Mouse (Mus musculus) heart, postnatal 4 days (tissue): ENCODE results near the gene Rnf123. TPM values are rescaled to one million over a fixed set of nuclear protein-coding genes. Genes with fewer than 3 reads are reported as not detected.
A peak's percentile ranks its signal among the peaks of the same experiment; 100 is the strongest.

Experiments used
- DNase-seq: peaks from one replicate; pipeline ENCODE4 v3.0.0; 2021
- total RNA-seq, 2 experiments: library from RNA; stranded (reverse); gene quantifications; 2 replicates each; pipeline ENCODE4 v1.2.3; 2021

The Rnf123 gene
- total RNA-seq, 2 experiments from 2014 or later, result 62.6 to 63.4 TPM

DNA sequence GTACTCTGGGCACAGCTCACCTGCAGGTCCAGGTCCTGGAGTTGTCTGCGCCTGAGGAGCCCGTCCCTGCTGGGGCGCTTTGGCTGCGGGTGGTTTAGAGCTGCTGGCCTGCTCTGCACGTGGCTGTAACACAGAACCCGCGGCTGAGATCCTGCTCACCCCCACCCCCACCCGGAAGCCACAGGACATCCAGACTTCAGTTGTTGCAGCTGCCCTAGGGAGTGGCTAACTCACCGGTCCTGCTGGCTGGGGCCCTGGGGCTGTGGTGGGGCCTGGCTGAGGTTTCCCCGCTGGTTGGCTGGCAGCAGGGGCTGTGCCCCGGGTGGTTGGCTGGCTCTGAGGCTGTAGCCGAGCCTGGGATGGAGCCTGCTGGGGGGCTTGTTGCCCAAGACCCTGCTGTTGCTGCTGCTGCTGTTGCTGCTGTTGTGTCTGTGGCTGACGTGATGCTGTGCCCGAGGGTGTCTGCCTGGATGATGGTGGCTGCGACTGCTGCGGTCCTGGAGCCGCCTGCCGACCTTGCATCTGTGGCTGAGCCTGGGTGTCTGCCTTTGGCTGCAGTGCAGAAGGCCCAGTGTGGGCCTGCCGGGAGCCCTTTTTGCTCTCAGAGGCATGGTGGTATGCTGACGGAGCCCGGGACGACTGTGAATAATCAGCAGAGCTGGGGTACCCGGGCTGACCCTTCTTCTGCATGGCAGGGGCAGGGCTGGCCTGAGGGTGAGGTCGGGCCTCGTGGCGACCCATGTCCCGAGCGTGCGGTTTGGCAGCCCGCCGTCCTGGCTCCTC is 21.8 kb upstream of the Rnf123 start:
- DNase-seq, result no peak

DNA sequence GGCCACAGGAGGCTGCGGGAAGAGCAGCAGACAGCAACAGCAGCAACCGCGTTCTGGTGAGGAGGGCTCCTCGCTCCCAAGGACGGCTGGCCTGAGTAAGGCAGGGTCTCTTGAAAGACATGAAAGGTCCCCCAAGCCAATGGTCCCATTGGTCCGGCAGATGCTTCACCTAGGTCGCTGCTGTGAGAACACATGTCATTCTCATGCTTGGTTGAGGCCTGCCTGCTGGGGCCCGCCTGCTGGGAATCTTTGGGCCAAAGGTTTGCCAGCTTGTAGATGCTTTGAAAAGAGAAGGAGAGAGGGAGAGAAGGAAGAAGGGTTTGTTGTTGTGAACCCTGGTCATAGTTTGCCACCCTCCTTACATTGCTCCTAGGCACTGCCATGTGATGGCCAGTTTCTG is 16.5 kb upstream of the Rnf123 start:
- no peak for DNase-seq

GRCm38 (mm10) chr9:108095949-108096712 is 13.0 kb upstream of the Rnf123 start:
- DNase-seq, result no peak

DNA sequence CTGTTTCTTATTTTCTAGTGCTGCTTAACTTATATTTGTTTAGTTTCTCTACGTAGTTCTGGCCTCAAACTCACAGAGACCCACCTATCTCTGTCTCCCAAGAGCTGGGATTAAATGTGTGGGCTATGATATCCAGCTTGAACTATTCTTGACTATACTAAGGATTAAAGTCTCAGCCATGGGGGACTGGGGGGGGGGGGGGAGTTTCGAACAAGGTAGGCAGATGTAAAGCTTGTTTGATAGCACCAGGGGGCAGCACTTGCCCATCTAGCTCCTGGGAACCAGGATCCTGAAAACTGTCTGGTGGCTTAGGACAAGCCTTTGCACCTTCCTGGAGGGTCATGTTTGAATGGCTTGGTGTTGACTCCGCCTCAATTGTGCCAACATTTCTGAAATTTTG is 12.4 kb upstream of the Rnf123 start:
- DNase-seq, result peak; percentile 79

GRCm38 (mm10) chr9:108094998-108095411 is 11.9 kb upstream of the Rnf123 start:
- peak; percentile 32 for DNase-seq

DNA sequence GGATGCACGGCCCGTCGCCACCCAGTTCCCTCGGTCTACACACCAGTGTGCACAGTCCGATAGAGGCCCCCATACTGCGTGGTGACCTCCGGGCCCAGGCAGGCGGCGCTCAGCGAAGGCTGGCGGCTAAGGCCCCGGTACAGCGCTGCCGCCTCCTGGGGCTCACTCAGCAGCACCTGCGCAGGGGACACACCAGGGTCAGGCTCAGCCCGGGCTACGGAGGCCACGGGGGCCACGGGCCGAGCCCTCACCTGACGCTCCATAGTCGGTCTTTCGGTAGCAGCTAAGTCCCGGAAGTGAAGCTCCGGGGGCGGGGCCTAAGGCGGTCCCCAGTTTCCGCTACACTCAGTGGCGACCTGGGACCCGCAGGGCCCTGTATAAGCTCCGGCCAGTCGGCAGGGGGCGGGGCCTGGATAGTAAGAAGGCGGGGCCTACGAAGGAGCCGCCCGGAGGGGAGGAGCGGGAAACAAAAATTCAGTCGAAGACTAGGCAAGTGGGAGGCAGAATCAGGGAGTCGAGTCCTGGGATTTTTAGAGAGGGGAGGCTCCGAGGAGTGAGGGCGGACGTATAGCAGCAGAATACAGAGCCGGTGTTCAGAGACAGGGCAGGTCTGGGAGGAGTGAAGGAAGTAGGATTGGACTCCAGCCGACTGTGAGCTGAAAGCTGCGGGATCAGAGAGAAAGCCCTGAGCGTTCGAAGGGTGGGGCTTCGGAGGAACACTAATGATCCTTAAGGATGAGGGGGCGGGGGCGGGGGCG is 11.2 kb upstream of the Rnf123 start, which contains the start of gene Apeh:
Gene Apeh (minus strand): TSS at position 423 of the 758 bp plus-strand sequence.
- peak; percentile 97 for DNase-seq

GRCm38 (mm10) chr9:108093586-108093985 is 10.4 kb upstream of the Rnf123 start:
- no peak for DNase-seq

DNA sequence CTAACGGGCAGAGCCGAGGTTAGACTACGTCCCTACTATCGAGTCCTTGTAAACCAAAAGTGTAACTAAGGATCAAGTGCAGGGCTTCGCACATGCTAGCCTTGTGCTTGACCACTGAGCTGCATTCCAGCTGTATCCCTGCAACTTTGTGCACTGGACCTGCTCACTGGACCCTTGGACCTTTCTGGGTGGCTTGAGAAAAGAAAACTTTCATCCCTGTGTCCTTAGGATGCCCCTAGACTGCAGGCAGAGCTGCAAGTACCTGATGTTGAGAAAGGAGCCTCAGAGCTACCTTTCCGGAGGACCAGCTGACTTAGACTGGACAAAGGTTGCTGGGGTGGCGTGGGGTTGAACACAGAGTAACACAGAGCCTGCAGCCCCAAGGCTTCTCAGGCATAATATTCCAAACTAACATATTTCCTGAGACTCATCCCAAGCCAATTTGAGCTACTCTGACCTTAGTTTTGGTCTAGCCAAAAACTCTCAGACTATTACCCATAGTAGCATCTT is 7.5 kb upstream of the Rnf123 start:
- no peak for DNase-seq

- DNase-seq, result no peak
Measured at GRCm38 (mm10) chr9:108085261-108085660, 2.1 kb upstream of the Rnf123 start.

DNA sequence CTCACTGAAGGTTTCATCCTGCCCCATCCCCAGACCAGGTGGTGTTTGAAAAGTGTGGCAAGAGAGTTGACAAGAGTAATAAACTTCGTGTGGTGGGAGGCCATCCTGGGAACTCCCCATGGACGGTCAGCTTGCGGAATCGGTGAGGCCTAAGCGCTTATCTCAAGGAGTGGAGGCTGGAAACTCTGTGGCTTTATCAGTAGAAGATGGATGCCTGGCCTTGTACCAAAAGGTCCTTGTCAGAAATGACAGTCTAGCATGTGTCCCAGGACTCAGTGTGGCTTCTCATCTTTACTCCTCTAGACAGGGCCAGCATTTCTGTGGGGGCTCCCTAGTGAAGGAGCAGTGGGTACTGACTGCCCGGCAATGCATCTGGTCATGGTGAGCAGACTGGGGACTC is 415 bp upstream of the Rnf123 start:
- no peak for DNase-seq

DNA sequence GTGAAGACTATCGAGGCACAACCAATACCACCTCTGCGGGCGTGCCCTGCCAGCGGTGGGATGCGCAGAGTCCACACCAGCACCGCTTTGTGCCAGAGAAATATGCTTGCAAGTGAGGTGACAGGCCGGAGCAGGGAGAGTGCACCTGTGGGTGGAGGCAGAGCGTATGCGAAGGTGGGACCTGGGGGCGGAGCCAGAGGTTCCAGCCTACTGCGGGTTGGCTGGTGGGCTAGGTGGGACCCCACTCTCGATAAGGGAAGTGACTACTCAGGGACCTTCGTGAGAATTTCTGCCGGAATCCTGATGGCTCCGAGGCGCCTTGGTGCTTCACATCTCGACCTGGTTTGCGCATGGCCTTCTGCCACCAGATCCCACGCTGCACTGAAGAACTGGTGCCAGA is 597 bp downstream of the Rnf123 start:
- no peak for DNase-seq

DNA sequence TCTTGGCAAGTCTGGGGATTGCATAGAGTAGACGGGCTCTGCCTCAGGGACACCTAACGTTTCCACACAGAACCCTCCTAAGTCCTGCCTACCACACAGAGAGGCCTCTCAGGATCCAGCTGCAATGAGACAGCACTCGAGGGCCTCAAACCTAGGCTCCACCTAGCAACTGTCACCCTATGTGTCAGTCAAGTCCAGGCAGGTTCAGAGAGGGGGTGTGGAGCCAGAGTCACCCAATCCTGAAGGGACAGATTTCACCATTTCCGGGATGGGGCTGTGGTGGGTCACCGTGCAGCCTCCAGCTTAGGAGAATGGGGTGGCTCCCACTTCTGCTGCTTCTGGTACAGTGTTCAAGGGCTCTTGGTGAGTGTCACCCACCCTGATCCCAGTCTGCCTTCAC is 3.0 kb downstream of the Rnf123 start, which contains the start of gene Mst1:
Gene Mst1 (plus strand): TSS at position 269 of the 400 bp plus-strand sequence.
- DNase-seq, result no peak

DNA sequence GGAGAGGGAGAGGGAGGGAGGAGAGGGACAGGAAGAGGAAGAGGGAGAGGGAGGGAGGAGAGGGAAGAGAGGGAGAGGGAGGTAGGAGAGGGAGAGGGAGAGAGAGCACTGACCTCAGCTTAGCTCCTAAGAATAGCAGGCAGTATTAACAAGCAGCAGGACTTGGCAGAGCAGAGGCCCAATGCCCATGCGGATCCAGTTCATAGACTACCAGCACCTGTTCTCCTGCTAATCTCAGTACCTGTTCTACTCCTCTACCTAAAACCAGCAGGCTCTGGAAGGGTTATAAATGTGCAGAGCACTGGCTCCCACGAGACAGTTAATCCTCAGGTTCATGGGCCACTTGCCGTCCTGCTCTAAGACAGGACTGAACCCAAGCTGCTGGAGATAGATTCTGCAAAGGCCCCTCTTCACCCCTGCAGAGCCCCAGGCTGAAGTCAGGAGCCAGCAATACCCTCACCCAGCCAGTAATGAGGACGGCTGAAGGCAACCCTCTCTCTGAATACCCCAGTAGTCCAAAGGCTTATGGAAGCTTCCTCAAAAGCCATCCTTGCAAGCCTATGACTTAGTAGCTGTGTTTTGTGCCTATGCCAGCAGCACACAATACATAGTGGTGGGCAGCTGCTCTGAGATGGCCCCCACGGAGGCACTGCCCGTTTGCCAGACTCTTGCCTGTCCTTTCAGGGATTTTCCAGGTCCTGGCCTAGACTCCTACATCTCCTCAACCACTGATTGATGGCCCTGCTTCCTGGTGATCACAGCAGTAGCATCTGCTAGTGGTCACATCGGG is 9.8 kb downstream of the Rnf123 start:
- DNase-seq, result no peak

- DNase-seq, result no peak
Measured at GRCm38 (mm10) chr9:108072481-108072924, 10.6 kb downstream of the Rnf123 start.

DNA sequence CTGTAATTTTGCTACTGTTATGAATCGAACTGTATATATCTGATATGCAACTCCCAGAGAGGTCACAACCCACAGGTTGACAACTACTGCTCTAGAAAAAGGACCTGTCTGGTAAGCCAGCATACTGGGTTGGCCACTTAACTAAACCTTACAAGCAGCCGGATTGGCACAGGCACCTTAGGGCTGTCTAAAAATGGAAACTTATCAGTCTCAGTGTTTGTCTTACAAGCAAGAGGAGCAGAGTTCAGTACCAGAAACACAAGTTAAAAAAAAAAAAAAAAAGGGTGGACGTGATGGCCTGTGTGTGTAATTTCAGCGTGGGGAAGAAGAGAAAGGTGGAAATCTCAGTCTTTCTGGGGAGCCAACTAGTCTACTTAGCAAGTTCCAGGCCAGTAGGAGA is 11.3 kb downstream of the Rnf123 start:
- DNase-seq, result no peak

DNA sequence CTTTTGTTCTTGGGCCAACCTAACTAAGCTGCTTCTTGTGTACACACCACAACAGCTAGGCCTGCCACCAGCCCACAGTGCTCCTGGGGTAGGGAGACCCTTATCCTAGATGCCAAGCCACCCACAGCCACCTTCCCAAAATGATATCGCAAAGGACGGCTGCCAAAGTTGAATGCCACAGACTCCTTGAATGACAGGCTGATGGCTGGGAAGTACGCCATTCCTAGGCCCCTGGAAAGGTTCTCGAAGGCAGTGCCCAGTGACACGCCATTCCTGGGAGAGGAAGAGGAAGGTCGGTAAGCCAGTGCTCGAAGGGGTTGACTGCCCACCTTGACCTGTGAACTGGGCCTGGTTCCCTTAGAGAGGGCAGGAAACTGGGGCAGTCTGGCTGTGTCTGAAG is 13.6 kb downstream of the Rnf123 start:
- DNase-seq, result no peak

GRCm38 (mm10) chr9:108069007-108069406 is 14.1 kb downstream of the Rnf123 start:
- DNase-seq, result no peak

DNA sequence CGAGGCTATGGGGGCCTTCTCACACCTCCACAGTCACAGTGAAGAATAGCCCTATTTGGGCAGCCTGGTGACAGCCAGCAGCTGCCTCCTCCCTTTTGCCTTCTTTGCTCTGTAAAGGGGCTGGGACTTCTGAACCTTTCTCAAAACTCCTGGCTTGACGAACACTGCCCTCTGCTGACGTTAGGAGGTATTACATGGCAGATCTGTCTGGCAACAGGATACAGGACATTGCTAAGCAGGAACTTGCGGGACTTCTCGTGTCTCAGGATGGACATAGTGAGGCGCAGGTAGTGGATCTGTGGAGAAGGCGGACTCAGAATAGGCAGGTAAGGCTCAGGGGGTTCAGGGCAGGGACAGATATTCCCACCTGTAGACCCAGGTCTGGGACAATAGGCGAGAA is 15.2 kb downstream of the Rnf123 start:
- DNase-seq, result peak; percentile 92

DNA sequence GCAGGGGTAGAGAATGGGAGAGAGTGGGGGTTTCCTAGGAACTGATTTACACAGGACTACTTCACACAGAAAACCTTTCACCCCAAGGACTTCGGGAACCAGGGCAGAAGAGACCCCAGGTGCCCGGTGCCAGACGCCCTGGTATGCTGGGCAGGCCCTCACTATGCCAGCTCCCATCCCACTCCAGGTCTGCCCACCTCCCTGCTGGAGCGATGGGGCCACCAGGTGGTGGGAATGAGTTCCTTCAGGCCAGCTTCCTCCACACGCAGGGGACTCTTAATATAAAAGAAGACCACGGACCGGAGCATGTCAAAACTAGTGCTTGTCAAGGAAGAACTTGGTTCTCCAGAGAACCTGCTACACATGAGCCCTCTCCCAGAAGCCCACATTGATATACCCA is 15.9 kb downstream of the Rnf123 start:
- no peak for DNase-seq

DNA sequence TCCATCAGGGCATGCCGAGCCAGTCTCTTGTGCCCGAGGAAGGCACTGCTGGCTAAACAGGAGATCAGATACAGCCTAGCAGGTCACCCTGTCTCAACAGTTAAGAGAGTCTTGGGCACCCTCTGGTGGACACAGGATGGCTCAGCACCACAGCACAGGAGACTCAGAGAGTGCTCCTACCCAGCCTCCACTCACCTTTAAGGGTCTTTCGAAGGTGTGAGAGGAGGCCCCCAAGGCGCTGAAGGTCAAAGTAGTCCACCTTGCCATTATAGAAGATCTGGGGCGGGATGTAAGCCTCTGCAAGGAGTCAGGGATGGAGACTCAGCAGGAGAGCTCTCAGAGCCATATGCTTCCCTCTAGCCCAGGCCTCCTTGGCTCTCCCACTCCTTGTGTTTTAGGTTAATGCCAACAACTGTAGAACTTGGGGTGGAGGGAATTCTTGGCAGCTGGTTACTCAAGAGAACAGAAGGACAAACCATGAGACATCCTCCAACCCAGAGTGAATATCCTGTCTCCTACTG is 17.6 kb downstream of the Rnf123 start:
- DNase-seq, result peak; percentile 73

DNA sequence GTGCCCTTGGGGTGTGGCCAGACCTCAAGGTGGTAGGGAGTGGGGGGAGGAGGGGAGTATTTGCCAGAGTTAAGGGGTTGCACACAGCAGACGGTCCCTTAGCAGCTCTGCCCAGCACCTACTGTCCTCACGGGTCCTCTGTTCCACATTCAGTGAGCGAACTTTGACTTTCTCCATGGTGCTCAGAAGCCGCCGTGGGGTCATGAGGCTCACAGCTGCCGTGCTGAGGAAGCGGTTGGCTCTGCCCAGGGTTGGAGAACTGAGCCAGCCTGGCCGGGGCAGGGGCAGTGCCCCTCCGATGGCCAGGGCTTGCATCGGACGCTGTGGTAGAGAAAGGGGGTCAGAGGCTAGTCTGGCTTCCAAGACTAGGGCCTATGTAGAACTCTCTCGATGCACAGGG is 19.8 kb downstream of the Rnf123 start:
- no peak for DNase-seq

- no peak for DNase-seq
Measured at GRCm38 (mm10) chr9:108062142-108062541, 21.0 kb downstream of the Rnf123 start.
